Mouse (Mus musculus) thymus, postnatal 4 days (tissue): Measurements from ENCODE around the gene Ndufaf8.

Experiments used
- DNase-seq: peaks from one replicate; pipeline ENCODE4 v3.0.0; 2021

Gene Ndufaf8

GRCm38 (mm10) chr11:120136796-120137624 is 38.3 kb downstream of the Ndufaf8 start:
- no peak for DNase-seq

DNA sequence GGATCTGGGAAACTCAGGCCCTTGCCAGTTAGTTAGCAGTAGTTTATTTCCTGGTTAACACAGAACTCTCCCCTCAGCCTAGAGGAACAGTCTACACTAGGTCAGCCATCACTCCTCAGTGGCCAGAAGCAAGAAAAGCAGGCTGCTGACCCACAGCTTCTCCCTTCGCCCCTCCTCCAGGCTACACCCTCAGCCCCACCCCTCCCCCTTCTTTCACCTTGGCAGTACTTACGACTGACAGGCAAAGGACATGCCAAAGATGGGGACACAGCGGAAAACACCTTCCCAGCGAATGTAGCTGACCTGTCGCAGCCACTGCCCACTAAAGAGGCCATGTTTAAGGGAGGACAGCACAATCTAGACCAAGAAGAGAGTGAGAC is 38.9 kb downstream of the Ndufaf8 start:
- no peak for DNase-seq

GRCm38 (mm10) chr11:120139309-120139731 is 40.6 kb downstream of the Ndufaf8 start:
- no peak for DNase-seq

DNA sequence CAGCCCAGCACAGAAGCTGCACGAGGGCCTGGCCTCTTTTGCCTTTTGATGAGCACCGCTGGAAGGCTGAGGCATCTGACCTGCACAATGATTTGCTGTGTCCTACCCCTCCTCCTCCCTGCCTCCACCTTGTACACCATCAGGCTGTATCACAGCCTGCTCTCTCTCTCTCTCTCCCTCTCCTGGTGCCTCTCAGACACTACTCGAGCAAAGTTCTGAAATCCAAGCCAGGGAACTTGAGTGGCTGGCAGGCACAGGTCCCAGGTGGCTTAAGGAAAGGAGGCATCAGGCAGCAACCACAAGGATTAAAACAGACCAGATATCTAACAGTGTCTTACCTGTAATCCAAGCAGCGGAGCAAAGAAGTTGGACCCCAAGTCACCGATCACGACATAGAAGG is 41.5 kb downstream of the Ndufaf8 start:
- DNase-seq, result no peak

- DNase-seq, result peak; percentile 42
These were observed 43.9 kb downstream of the Ndufaf8 start for GRCm38 (mm10) chr11:120142601-120143051.

DNA sequence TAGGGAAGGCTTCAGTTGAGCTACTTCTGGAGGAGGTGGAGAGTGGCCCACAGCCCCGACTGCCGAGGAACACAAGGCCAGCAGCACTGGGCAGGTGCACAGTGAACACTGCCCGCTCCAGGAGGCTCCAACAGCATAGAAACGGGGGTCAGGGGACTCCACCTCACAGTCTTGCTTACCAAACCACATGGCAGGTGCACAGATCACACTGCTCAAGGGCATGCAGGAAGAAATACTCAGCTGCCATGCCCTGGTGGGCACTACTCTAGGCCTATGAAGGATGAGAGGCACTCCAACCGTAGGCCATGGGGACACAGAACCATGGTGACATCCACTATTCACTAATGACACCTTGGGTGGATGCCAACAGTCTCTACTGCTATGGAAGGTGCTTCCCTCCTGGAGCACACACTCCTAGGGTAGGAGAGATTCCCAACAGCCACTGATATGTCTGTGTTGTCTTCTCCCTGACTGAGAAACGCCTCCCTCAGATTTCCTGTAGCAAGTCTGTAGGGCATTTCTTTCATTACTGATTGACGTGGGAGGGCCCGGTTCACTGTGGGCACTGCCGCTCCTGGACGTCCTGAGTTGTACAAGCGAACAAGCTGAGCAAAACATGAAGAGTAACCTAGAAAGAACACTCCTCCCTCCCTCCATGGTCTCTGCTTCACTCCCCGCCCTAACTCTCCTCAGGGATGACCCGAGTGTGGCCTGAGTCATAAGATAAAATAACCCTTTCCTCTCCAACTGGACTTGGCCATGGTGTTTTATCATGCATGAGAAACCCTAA is 45.2 kb downstream of the Ndufaf8 start:
- no peak for DNase-seq

DNA sequence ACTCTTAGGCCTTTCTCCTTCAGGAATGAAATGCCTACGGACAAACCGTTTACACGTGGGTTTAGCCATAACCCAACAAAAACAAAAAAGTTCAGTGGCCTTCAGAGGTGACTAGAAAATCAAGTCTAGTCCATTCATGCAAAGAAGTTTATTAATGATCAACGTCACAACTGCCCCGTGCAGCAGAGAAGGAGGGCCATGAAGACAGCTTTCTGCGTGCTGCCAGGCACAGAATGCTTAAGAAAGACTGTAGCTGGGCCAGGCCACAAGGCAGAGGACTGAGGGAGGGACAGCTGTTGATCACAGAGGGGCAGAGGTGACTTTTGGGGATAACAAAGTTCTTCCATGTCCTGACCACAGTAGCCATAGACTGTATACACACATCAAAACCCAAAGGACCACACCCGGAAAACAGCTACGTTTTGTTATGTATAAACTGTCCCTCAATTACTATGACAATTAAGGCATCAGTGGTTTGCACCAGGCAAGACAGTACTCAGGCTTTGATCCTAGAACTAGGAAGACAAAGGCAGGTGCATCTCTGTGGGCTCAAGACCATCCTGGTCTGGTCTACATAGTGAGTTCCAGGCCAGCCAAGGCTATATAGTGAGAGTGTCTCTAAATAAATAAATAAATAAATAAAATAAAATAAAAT is 49.6 kb downstream of the Ndufaf8 start:
- no peak for DNase-seq

DNA sequence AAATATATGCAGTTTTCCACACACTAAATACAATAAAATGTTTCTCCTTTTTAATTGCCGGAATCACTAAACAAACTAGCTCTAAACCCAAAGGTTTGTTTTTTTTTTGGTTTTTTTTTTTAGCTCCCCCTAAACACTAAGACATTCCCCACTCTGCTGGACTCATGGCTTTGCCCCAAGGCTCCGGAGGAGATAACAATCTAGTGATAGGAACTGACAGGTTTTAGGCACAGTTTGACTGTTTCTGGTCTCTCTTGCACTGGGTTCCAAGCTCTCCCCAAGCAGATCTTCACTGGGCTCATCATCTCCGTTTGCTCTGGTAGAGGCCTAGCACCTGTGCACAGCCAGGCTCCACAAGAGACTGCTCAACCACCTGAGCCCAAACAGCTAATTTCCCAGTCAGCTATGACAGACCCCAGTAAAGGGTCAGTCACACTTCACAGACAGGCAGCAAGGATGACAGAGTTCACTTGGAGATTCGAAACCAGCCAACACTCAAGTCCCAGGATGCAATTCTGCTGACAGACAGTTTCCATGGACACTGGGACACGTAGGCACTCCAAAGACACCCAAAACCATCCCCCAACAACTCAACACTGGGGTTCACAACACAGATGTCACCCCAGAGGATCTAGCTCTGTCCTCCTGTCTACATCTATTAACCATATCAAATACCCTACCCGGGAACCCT is 50.9 kb downstream of the Ndufaf8 start:
- DNase-seq, result no peak
